Mouse (Mus musculus) testis, adult 2 months (tissue): ENCODE measurements at regions not wholly inside any gene's neighbourhood (a gene's known extent, or its start where the extent isn't known, plus 50 kb on each side); places are given as distances from the start of the nearest gene placed in this dataset.
A peak's percentile ranks its signal among the peaks of the same experiment; 100 is the strongest.

Experiments
- H3K27ac ChIP-seq: fragments of 200-500 bp; 2 replicates; pipeline ENCODE4 v1.5.1; 2012; ENCODE audit warnings: low read depth, low read length; ENCODE audit not compliant: control insufficient read depth, insufficient read depth
- H3K27me3 ChIP-seq: fragments of 200-500 bp; 2 replicates; pipeline ENCODE4 v1.6.1; 2012; ENCODE audit warnings: mild to moderate bottlenecking, low read length, moderate library complexity; ENCODE audit not compliant: control insufficient read depth, insufficient read depth
- H3K36me3 ChIP-seq: fragments of 200-500 bp; 2 replicates; pipeline ENCODE4 v1.6.1; 2012; ENCODE audit warnings: mild to moderate bottlenecking, low read length; ENCODE audit not compliant: control insufficient read depth, insufficient read depth
- H3K4me1 ChIP-seq: fragments of 200-500 bp; 2 replicates; pipeline ENCODE4 v1.6.1; 2012; ENCODE audit warnings: low read length; ENCODE audit not compliant: control insufficient read depth, insufficient read depth
- H3K4me3 ChIP-seq: fragments of 200-500 bp; 2 replicates; pipeline ENCODE4 v1.5.1; 2012; ENCODE audit warnings: low read depth, mild to moderate bottlenecking, low read length, moderate library complexity, mixed read lengths; ENCODE audit not compliant: control insufficient read depth
- CTCF ChIP-seq: fragments of 200-500 bp; IDR thresholded peaks from 2 replicates; pipeline ENCODE4 v1.5.1; 2012; ENCODE audit warnings: low read depth, mild to moderate bottlenecking, inconsistent platforms, low read length, moderate library complexity; ENCODE audit not compliant: control insufficient read depth, insufficient read depth, insufficient replicate concordance
- POLR2A ChIP-seq: fragments of 200-500 bp; IDR thresholded peaks from 2 replicates; pipeline ENCODE4 v1.6.1; 2012; ENCODE audit warnings: low read depth, mild to moderate bottlenecking, inconsistent platforms, low read length, moderate library complexity; ENCODE audit not compliant: control insufficient read depth

DNA sequence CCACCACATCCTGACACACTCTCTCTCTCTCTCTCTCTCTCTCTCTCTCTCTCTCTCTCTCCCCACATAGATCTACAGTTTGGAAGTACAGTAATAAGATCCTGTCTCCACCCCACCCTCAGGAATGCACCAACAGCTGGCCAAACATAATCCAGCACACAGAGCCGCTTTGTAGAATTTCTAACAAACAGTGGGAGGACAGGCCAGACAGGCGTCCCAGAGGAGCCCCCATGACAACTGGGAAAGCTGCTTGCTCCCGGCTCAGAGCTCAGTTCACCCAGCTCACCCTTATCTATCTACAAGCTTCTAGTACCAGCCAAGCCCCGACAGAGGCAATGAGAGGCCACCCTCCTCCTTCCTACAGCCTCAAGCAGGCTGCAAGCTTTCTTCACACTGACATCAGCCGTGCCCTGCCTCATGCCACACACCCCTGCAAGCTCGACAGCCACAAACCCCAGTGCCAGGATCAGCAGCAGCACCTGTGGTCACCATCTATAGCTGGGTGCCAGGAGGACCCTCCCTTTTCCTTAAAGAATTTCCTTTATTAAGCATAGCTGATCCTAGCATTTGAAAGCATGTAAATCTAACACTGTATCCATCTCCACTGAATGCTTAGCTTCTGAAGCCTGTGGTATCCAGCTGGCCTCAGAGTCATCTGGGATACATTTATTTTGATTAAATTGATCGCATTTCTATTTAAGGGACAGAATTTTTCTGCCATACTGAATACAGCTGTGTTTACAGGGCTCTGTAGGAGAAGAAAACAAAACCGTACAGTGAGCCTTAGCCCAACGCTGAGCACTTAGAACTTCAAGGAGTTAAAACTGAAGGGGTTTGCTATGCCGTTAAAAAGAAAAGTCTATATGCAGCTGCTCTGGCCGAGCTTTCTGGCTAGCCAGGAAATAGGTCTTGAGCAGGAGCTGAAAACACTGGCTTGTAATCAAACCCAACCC lies 160.9 kb downstream of the Gm11361 start:
- Histone ChIP-seq H3K27ac (no peak overlapping the region), H3K27me3 (no peaks in the 10 kb centered on the region), H3K4me3 (no peak overlapping the region), H3K4me1 (peaks cover 2% of the 10 kb centered on the region), H3K36me3 (no peaks in the 10 kb centered on the region)
- no peak for TF ChIP-seq POLR2A
- no peak for TF ChIP-seq CTCF

DNA sequence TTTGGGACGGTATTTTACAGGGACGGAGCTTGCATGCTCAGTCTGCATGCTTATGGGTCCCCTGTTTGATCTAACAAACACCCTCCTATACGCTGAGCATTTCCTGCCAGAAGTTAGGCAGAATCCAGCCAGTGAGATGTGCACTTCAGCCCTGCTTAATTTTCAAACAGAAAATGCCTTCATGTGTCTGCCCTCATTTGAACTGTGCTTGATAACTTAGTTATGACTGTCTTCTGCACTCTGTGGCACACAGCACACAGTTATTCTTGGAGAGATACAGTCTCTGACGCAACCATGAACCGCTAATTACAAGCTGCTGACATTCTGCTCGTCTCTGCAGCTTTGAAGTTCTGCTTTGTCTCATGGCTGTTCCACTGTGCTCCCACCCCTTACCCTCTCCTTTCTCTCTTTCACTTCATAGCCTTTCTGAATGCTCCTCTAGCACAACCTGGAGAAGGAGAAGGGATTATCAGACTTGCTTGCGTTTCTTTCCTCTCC lies 160.2 kb downstream of the Gm11361 start:
- no peak overlapping the region for H3K27ac ChIP-seq
- no peak overlapping the region for H3K4me3 ChIP-seq
- no peaks in the 10 kb centered on the region for H3K27me3 ChIP-seq
- no peaks in the 10 kb centered on the region for H3K36me3 ChIP-seq
- H3K4me1 ChIP-seq: peaks cover 2% of the 10 kb centered on the region
- no peak for TF ChIP-seq POLR2A
- no peak for TF ChIP-seq CTCF

- TF ChIP-seq POLR2A (no peak), CTCF (no peak)
- no peaks in the 10 kb centered on the region for H3K36me3 ChIP-seq
- H3K4me3 ChIP-seq: no peak overlapping the region
- H3K27ac ChIP-seq: no peak overlapping the region
- no peaks in the 10 kb centered on the region for H3K27me3 ChIP-seq
- peaks cover 2% of the 10 kb centered on the region for H3K4me1 ChIP-seq
Observed at GRCm38 (mm10) chr13:28416887-28417286, 159.6 kb downstream of the Gm11361 start.

DNA sequence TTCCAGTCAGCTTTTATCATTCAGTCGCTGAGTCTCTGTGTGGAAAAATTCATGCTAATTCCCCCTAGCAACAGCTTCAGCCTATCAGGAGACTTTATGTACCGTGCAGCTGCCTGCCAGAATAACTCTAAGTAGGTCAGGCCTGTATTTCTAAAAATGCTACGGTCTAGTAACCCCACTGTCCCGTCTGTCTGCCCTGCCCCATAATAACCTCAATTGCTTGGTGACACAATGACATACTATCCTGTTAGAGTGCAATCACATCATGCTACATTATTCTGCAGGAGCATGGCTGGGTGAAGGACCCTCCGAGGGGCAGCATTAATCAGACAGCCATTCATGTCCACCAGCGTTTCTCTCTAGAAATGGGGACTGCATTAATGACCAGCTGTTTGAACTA lies 158.9 kb downstream of the Gm11361 start:
- no peak overlapping the region for H3K4me3 ChIP-seq
- H3K27me3 ChIP-seq: no peaks in the 10 kb centered on the region
- peak overlapping the region; percentile 33; the same call in 1 of the 2 replicates for H3K27ac ChIP-seq
- TF ChIP-seq CTCF (no peak), POLR2A (no peak)
- H3K4me1 ChIP-seq: peaks cover 2% of the 10 kb centered on the region
- no peaks in the 10 kb centered on the region for H3K36me3 ChIP-seq

GRCm38 (mm10) chr13:28415769-28416168 lies 158.4 kb downstream of the Gm11361 start:
- no peaks in the 10 kb centered on the region for H3K27me3 ChIP-seq
- H3K4me3 ChIP-seq: no peak overlapping the region
- H3K27ac ChIP-seq: no peak overlapping the region
- H3K36me3 ChIP-seq: no peaks in the 10 kb centered on the region
- H3K4me1 ChIP-seq: peaks cover 2% of the 10 kb centered on the region
- TF ChIP-seq POLR2A (no peak), CTCF (no peak)

DNA sequence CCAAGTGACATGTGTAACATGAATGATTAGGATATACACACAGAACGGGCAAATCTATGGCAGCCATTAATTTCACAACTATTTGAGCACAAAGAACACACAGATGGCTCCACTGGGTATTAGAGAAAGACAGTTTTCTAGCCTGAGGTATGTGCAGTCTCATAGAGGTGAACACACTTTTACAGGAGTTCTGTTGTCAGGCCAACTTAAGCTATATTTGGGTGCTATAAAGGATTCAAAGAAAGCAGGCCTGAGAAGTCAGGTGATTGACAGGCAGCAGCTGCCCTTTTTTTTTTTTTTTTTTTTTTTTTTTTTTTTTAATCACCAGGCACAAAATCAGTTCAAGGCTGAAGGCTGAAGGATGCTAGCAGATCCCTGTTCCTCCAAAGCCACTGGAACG lies 153.0 kb downstream of the Gm11361 start:
- no peaks in the 10 kb centered on the region for H3K4me1 ChIP-seq
- H3K4me3 ChIP-seq: no peak overlapping the region
- no peak for TF ChIP-seq CTCF
- H3K36me3 ChIP-seq: no peaks in the 10 kb centered on the region
- no peak overlapping the region for H3K27ac ChIP-seq
- no peaks in the 10 kb centered on the region for H3K27me3 ChIP-seq

- Histone ChIP-seq H3K27me3 (no peaks in the 10 kb centered on the region), H3K36me3 (no peaks in the 10 kb centered on the region), H3K4me1 (no peaks in the 10 kb centered on the region), H3K4me3 (no peak overlapping the region), H3K27ac (no peak overlapping the region)
- TF ChIP-seq CTCF: no peak
- no peak for TF ChIP-seq POLR2A
Observed at GRCm38 (mm10) chr13:28409609-28409902, 152.2 kb downstream of the Gm11361 start.
